ENCODE assay signal across 8 mouse cellular contexts in genomic region chr3:89395806-89396653, GRCm38 (mm10). TPM values are rescaled to one million over a fixed set of nuclear protein-coding genes. Genes with fewer than 3 reads are reported as not detected.
DNase-seq lines count a peak whose midpoint lies in the region; ATAC-seq and TF ChIP-seq lines count a peak whose summit lies in the region.

No protein-coding gene starts in this region.

- no peak for ATAC-seq in CD4-positive, CD25-positive, alpha-beta regulatory T cell, adult 4 months
- no peak for ATAC-seq in limb, embryonic 11.5 days (ENCODE audit: insufficient number of reproducible peaks, low FRiP score, low TSS enrichment, low read depth)
- no peak for ATAC-seq in midbrain, embryonic 12.5 days (ENCODE audit: low FRiP score, low read depth)

- TF ChIP-seq POLR2A in bone marrow, adult 2 months (IDR thresholded peaks at IDR 0.05; ENCODE audit: borderline replicate concordance, control insufficient read depth, low read depth, low read length), result no peak
- no peak for TF ChIP-seq POLR2A in testis, adult 2 months (IDR thresholded peaks at IDR 0.05; ENCODE audit: control insufficient read depth, low read depth, low read length)

- peak overlapping the region; percentile 54 for H3K4me3 ChIP-seq in bone marrow, adult 2 months (replicated peaks; ENCODE audit: control insufficient read depth, low read depth, low read length)
- peak overlapping the region; percentile 68 for H3K4me3 ChIP-seq in erythroblast, embryonic 14.5 days (replicated peaks)
- H3K4me3 ChIP-seq in limb, embryonic 11.5 days (ENCODE audit: low read depth, low read length), result peak overlapping the region; percentile 55
- H3K4me3 ChIP-seq in midbrain, embryonic 12.5 days, result peak overlapping the region; percentile 58
- H3K4me3 ChIP-seq in testis, adult 2 months (ENCODE audit: control insufficient read depth, low read depth, low read length), result peak overlapping the region; percentile 64

- peaks cover 53% of the 10 kb centered on the region for H3K27me3 ChIP-seq in erythroblast, embryonic 14.5 days (ENCODE audit: control insufficient read depth)
- H3K27me3 ChIP-seq in limb, embryonic 11.5 days (ENCODE audit: control insufficient read depth, insufficient read depth, low read length), result peaks cover 6% of the 10 kb centered on the region; the same call in 1 of the 2 replicates
- peaks cover 31% of the 10 kb centered on the region for H3K27me3 ChIP-seq in midbrain, embryonic 12.5 days
- no peaks in the 10 kb centered on the region for H3K27me3 ChIP-seq in testis, adult 2 months (ENCODE audit: control insufficient read depth, insufficient read depth, low read length)

- no peak overlapping the region for H3K27ac ChIP-seq in bone marrow, adult 2 months (ENCODE audit: control insufficient read depth, insufficient read depth, low read depth, low read length, poor library complexity)
- H3K27ac ChIP-seq in limb, embryonic 11.5 days (replicated peaks; ENCODE audit: low read depth, low read length), result no peak overlapping the region
- no peak overlapping the region for H3K27ac ChIP-seq in midbrain, embryonic 12.5 days (replicated peaks)
- H3K27ac ChIP-seq in testis, adult 2 months (ENCODE audit: control insufficient read depth, insufficient read depth, low read depth, low read length), result peak overlapping the region; percentile 24; the same call in 1 of the 2 replicates

- H3K4me2 ChIP-seq in limb, embryonic 11.5 days (ENCODE audit: low read depth, severe bottlenecking), result peak overlapping the region; percentile 99
- H3K4me2 ChIP-seq in midbrain, embryonic 12.5 days (replicated peaks), result peak overlapping the region; percentile 100

- H3K36me3 ChIP-seq in erythroblast, embryonic 14.5 days (ENCODE audit: control insufficient read depth), result peaks cover 2% of the 10 kb centered on the region; the same call in 1 of the 2 replicates
- no peaks in the 10 kb centered on the region for H3K36me3 ChIP-seq in limb, embryonic 11.5 days (ENCODE audit: control insufficient read depth, insufficient read depth, low read length)
- no peaks in the 10 kb centered on the region for H3K36me3 ChIP-seq in midbrain, embryonic 12.5 days
- H3K36me3 ChIP-seq in testis, adult 2 months (ENCODE audit: control insufficient read depth, insufficient read depth, low read length), result no peaks in the 10 kb centered on the region

- H3K9ac ChIP-seq in limb, embryonic 11.5 days (ENCODE audit: low read length), result peak overlapping the region; percentile 65
- peak overlapping the region; percentile 62 for H3K9ac ChIP-seq in midbrain, embryonic 12.5 days (replicated peaks)

- DNase-seq in CD4-positive, CD25-positive, alpha-beta regulatory T cell, adult 2 months (ENCODE audit: low read depth, low spot score), result peak; percentile 79
- peak; percentile 58 for DNase-seq in heart, postnatal 25 days (ENCODE audit: low spot score)
- peak; percentile 86 for DNase-seq in limb, embryonic 11.5 days (ENCODE audit: low spot score)

- WGBS in bone marrow, adult 2 months, result under 1% methylated on average over 43 of the region's 44 CpGs
- under 1% methylated on average over 43 of the region's 44 CpGs for WGBS in limb, embryonic 11.5 days
- WGBS in midbrain, embryonic 12.5 days, result 1% methylated on average over 36 of the region's 44 CpGs

- peak; percentile 87 for TF ChIP-seq CTCF in bone marrow, adult 2 months (IDR thresholded peaks at IDR 0.05; ENCODE audit: control insufficient read depth, insufficient read depth, low read length)
- TF ChIP-seq CTCF in testis, adult 2 months (IDR thresholded peaks at IDR 0.05; ENCODE audit: control insufficient read depth, insufficient read depth, insufficient replicate concordance, low read depth, low read length), result peak; percentile 72

- no peaks in the 10 kb centered on the region; the same call in 1 of the 2 replicates for H3K4me1 ChIP-seq in bone marrow, adult 2 months (ENCODE audit: control insufficient read depth, insufficient read depth, low read length)
- H3K4me1 ChIP-seq in erythroblast, embryonic 14.5 days (ENCODE audit: control insufficient read depth), result peaks cover 50% of the 10 kb centered on the region
- peaks cover 34% of the 10 kb centered on the region for H3K4me1 ChIP-seq in limb, embryonic 11.5 days (ENCODE audit: control insufficient read depth, insufficient read depth, low read length)
- peaks cover 53% of the 10 kb centered on the region for H3K4me1 ChIP-seq in midbrain, embryonic 12.5 days
- peaks cover 20% of the 10 kb centered on the region for H3K4me1 ChIP-seq in testis, adult 2 months (ENCODE audit: control insufficient read depth, insufficient read depth, low read length)

- intact Hi-C loops in heart, postnatal 25 days (cut with DNase I), result loop anchor here (2.0 kb wide), 3 partner anchors 17 to 85 kb away; no protein-coding TSS in a partner anchor

- H3K9me3 ChIP-seq in erythroblast, embryonic 14.5 days (ENCODE audit: control insufficient read depth, low read length), result peaks cover 2% of the 10 kb centered on the region; the same call in 1 of the 2 replicates
- no peaks in the 10 kb centered on the region for H3K9me3 ChIP-seq in limb, embryonic 11.5 days (ENCODE audit: control insufficient read depth, low read length)
- H3K9me3 ChIP-seq in midbrain, embryonic 12.5 days, result no peaks in the 10 kb centered on the region

RNA-seq across cellular contexts. Expression of gene Zbtb7b, which starts 1.5 kb away (rescaled TPM):
- 10 to 100 TPM; 11.7 to 13.2 TPM for polyA plus RNA-seq in CD4-positive, CD25-positive, alpha-beta regulatory T cell, adult 4 months (2017; shearing (Covaris generic))
- polyA plus RNA-seq in bone marrow, adult 2 months (2011; ENCODE audit: insufficient read depth, insufficient read length, low replicate concordance, missing spikeins), result 20.8 and 40.2 TPM in 2 replicates
- 0.38 and 0.46 TPM in 2 replicates for polyA plus RNA-seq in erythroblast, embryonic 14.5 days (2012)
- 10 to 100 TPM; 20.6 to 25.1 TPM for total RNA-seq in heart, postnatal 25 days (2021)
- polyA plus RNA-seq in limb, embryonic 11.5 days (2014; fragmentation: Nextera tagmentation; extraction: Ambion mirVana), result 0.41 and 0.45 TPM in 2 replicates
- 0.63 and 0.71 TPM in 2 replicates for polyA plus RNA-seq in midbrain, embryonic 12.5 days (2016; fragmentation: Nextera tagmentation; extraction: Ambion mirVana)
- 4.4 and 5.9 TPM in 2 replicates for polyA plus RNA-seq in testis, adult 2 months (2012; rRNA removed)

RNA-seq across cellular contexts. Expression of gene Lenep, which starts 6.6 kb away (rescaled TPM):
- polyA plus RNA-seq in CD4-positive, CD25-positive, alpha-beta regulatory T cell, adult 4 months (2017; shearing (Covaris generic)), result 1 to 10 TPM in 1 of 2 experiments, not detected in 1; 5.3 TPM
- polyA plus RNA-seq in bone marrow, adult 2 months (2011; ENCODE audit: insufficient read depth, insufficient read length, low replicate concordance, missing spikeins), result 0.92 TPM in 1 of 2 replicates, not detected in the other
- 0.04 TPM in 1 of 2 replicates, not detected in the other for polyA plus RNA-seq in erythroblast, embryonic 14.5 days (2012)
- under 1 TPM; 0.23 to 0.59 TPM for total RNA-seq in heart, postnatal 25 days (2021)
- polyA plus RNA-seq in limb, embryonic 11.5 days (2014; fragmentation: Nextera tagmentation; extraction: Ambion mirVana), result 0.61 TPM in 1 of 2 replicates, not detected in the other
- polyA plus RNA-seq in midbrain, embryonic 12.5 days (2016; fragmentation: Nextera tagmentation; extraction: Ambion mirVana), result 1.1 and 1.5 TPM in 2 replicates
- not detected in 2 replicates for polyA plus RNA-seq in testis, adult 2 months (2012; rRNA removed)

RNA-seq across cellular contexts. Expression of gene Flad1, which starts 15.6 kb away (rescaled TPM):
- 10 to 100 TPM; 52.2 to 71.7 TPM for polyA plus RNA-seq in CD4-positive, CD25-positive, alpha-beta regulatory T cell, adult 4 months (2017; shearing (Covaris generic))
- polyA plus RNA-seq in bone marrow, adult 2 months (2011; ENCODE audit: insufficient read depth, insufficient read length, low replicate concordance, missing spikeins), result 9.7 and 17.6 TPM in 2 replicates
- polyA plus RNA-seq in erythroblast, embryonic 14.5 days (2012), result 1.3 and 1.6 TPM in 2 replicates
- 10 to 100 TPM; 57.5 to 60.8 TPM for total RNA-seq in heart, postnatal 25 days (2021)
- 19.0 and 21.9 TPM in 2 replicates for polyA plus RNA-seq in limb, embryonic 11.5 days (2014; fragmentation: Nextera tagmentation; extraction: Ambion mirVana)
- polyA plus RNA-seq in midbrain, embryonic 12.5 days (2016; fragmentation: Nextera tagmentation; extraction: Ambion mirVana), result 34.4 and 34.7 TPM in 2 replicates
- polyA plus RNA-seq in testis, adult 2 months (2012; rRNA removed), result 67.6 and 71.8 TPM in 2 replicates

RNA-seq across cellular contexts. Expression of gene Cks1b, which starts 22.2 kb away (rescaled TPM):
- 10 to 100 TPM; 21.6 to 40.2 TPM for polyA plus RNA-seq in CD4-positive, CD25-positive, alpha-beta regulatory T cell, adult 4 months (2017; shearing (Covaris generic))
- polyA plus RNA-seq in bone marrow, adult 2 months (2011; ENCODE audit: insufficient read depth, insufficient read length, low replicate concordance, missing spikeins), result 126 and 145 TPM in 2 replicates
- 6.9 and 7.4 TPM in 2 replicates for polyA plus RNA-seq in erythroblast, embryonic 14.5 days (2012)
- total RNA-seq in heart, postnatal 25 days (2021), result 1 to 10 TPM; 4.1 to 4.7 TPM
- polyA plus RNA-seq in limb, embryonic 11.5 days (2014; fragmentation: Nextera tagmentation; extraction: Ambion mirVana), result 774 and 797 TPM in 2 replicates
- 291 and 306 TPM in 2 replicates for polyA plus RNA-seq in midbrain, embryonic 12.5 days (2016; fragmentation: Nextera tagmentation; extraction: Ambion mirVana)
- 14.7 and 16.5 TPM in 2 replicates for polyA plus RNA-seq in testis, adult 2 months (2012; rRNA removed)

RNA-seq across cellular contexts. Expression of gene Shc1, which starts 22.2 kb away (rescaled TPM):
- 10 to 100 TPM; 33.2 to 35.2 TPM for polyA plus RNA-seq in CD4-positive, CD25-positive, alpha-beta regulatory T cell, adult 4 months (2017; shearing (Covaris generic))
- 41.6 and 65.2 TPM in 2 replicates for polyA plus RNA-seq in bone marrow, adult 2 months (2011; ENCODE audit: insufficient read depth, insufficient read length, low replicate concordance, missing spikeins)
- polyA plus RNA-seq in erythroblast, embryonic 14.5 days (2012), result 11.4 and 12.7 TPM in 2 replicates
- total RNA-seq in heart, postnatal 25 days (2021), result 10 to 100 TPM; 35.7 to 35.8 TPM
- 55.7 and 64.5 TPM in 2 replicates for polyA plus RNA-seq in limb, embryonic 11.5 days (2014; fragmentation: Nextera tagmentation; extraction: Ambion mirVana)
- 33.0 and 43.5 TPM in 2 replicates for polyA plus RNA-seq in midbrain, embryonic 12.5 days (2016; fragmentation: Nextera tagmentation; extraction: Ambion mirVana)
- 15.7 and 17.3 TPM in 2 replicates for polyA plus RNA-seq in testis, adult 2 months (2012; rRNA removed)
